Mouse (Mus musculus) ES-Bruce4 (cell line): Measurements from ENCODE around the gene Plekhm3. TPM values are rescaled to one million over a fixed set of nuclear protein-coding genes. Genes with fewer than 3 reads are reported as not detected.

Experiments
- H3K27ac ChIP-seq: 2 replicates; pipeline ENCODE4 v1.5.1; 2012; ENCODE audit warnings: low read length, inconsistent platforms; ENCODE audit not compliant: insufficient read depth
- H3K27me3 ChIP-seq: 2 replicates; pipeline ENCODE4 v1.6.1; 2012; ENCODE audit warnings: mild to moderate bottlenecking, low read length, inconsistent platforms; ENCODE audit not compliant: control insufficient read depth, poor library complexity, insufficient read depth, severe bottlenecking
- H3K36me3 ChIP-seq: 2 replicates; pipeline ENCODE4 v1.6.1; 2012; ENCODE audit warnings: inconsistent platforms, mild to moderate bottlenecking, low read length, moderate library complexity; ENCODE audit not compliant: control insufficient read depth, poor library complexity, insufficient read depth, severe bottlenecking
- H3K4me1 ChIP-seq: one replicate; pipeline ENCODE4 v1.8.1; 2011; ENCODE audit warnings: low read length; ENCODE audit not compliant: control insufficient read depth, insufficient read depth
- H3K4me3 ChIP-seq: 2 replicates; pipeline ENCODE4 v1.5.1; 2011; ENCODE audit warnings: low read depth, mild to moderate bottlenecking, low read length
- H3K9ac ChIP-seq: 2 replicates; pipeline ENCODE4 v1.6.1; 2012; ENCODE audit warnings: low read depth, mild to moderate bottlenecking, inconsistent platforms; ENCODE audit not compliant: poor library complexity, severe bottlenecking
- H3K9me3 ChIP-seq: replicated peaks from 2 replicates; pipeline ENCODE4 v1.6.1; 2012; ENCODE audit warnings: mild to moderate bottlenecking, low read length, inconsistent platforms; ENCODE audit not compliant: control insufficient read depth, poor library complexity, insufficient read depth, severe bottlenecking
- CTCF ChIP-seq: IDR thresholded peaks from one replicate; pipeline ENCODE4 v1.8.1; 2011; ENCODE audit warnings: low read depth, low read length
- EP300 ChIP-seq: IDR thresholded peaks from 2 replicates; pipeline ENCODE4 v1.6.1; 2011; ENCODE audit warnings: low read depth, low read length; ENCODE audit not compliant: insufficient read depth
- POLR2A ChIP-seq: IDR thresholded peaks from one replicate; pipeline ENCODE4 v1.8.1; 2011; ENCODE audit warnings: low read length; ENCODE audit not compliant: insufficient read depth
- polyA plus RNA-seq: library from polyadenylated mRNA; stranded (reverse); fragments of >200 nt; gene quantifications from 2 replicates; pipeline ENCODE4 v1.2.4, GENCODE M21; 2011; ENCODE audit warnings: low read depth; ENCODE audit not compliant: missing spikeins, insufficient read depth, insufficient read length

Plekhm3 gene
- 9.5 and 12.4 TPM in 2 replicates for polyA plus RNA-seq

DNA sequence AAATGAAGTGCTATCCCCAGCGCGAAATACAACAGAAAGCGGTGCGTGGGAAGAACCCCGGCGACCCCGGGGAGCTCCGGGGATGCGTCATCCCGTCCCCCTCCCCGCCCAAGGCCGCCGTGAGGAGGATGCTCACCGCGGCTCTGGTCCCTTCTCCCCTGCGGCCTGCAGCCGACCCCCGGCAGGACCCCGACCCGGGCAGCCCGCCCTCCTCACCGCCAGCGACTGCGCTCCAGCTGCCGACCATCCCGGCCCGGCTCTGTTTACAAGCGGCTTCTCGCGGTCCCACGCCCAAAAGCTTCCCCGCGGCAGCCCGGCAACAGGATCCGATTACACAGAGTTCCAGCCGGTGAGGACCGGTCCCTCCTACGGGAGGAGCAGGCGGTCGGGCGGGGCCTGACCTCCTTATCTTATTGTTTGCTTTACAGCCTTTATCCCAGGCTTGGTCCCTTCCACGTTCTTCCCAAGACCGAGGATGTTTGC lies at the start of gene Plekhm3:
Plekhm3 (minus strand) TSS at position 346 of the 483 bp plus-strand sequence.
- Histone ChIP-seq H3K9ac (peak within 1 kb of the TSS; percentile 70), H3K27me3 (no peaks in the 10 kb centered on the region), H3K27ac (no peak within 1 kb of the TSS), H3K4me1 (peaks cover 2% of the 10 kb centered on the region), H3K9me3 (peaks cover 12% of the 10 kb centered on the region), H3K36me3 (no peaks in the 10 kb centered on the region), H3K4me3 (peak within 1 kb of the TSS; percentile 50)
- TF ChIP-seq EP300 (peak; percentile 51; the same call in 1 of the 2 replicates), POLR2A (no peak)

DNA sequence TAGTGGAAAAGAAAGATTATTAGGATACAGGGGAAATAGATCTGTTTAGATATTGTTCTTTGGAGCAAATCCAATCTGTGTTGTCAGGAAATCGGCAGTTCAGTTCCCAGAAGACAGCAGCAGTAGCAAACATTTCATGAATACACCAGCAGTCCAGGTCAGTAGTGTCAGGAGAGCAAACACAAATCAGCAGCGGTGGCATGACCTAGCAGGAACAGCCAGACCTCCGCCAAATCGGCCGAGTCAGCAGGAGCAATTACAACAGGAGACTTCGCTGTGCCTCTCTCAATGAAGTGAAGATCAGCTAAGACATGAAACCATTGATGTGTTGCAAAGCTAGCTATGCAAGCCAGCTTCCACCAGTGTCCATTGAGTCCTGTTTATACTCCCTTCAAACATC lies 49.0 kb upstream of the Plekhm3 start:
- Histone ChIP-seq H3K9ac (no peak overlapping the region), H3K4me1 (no peaks in the 10 kb centered on the region), H3K9me3 (no peaks in the 10 kb centered on the region), H3K27ac (no peak overlapping the region), H3K36me3 (no peaks in the 10 kb centered on the region), H3K27me3 (no peaks in the 10 kb centered on the region), H3K4me3 (no peak overlapping the region)
- TF ChIP-seq CTCF (no peak), EP300 (no peak), POLR2A (no peak)

DNA sequence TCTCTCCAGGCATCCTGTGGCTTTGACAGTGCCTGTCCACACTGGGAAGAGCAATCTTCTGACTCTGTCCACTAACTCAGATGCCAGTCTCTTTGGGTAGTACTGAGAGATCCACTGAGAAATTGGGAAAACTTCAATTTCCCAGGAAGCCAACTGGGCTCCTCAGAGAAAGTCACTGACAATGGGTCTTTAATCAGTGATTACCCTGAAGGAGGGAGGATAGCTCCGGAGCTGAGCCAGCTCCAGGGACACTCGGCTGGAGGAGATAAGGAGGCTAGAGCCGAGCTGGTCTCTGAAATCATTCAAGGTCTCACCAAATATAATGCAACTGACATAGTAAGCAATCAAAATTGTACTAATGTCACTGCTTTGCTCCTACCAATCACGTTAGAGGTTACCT lies 47.9 kb upstream of the Plekhm3 start:
- TF ChIP-seq CTCF (no peak), POLR2A (no peak)
- no peak overlapping the region for H3K27ac ChIP-seq
- no peak overlapping the region for H3K4me3 ChIP-seq
- H3K9me3 ChIP-seq = no peaks in the 10 kb centered on the region
- no peaks in the 10 kb centered on the region for H3K36me3 ChIP-seq
- no peaks in the 10 kb centered on the region for H3K27me3 ChIP-seq
- no peak overlapping the region for H3K9ac ChIP-seq
- no peaks in the 10 kb centered on the region for H3K4me1 ChIP-seq

DNA sequence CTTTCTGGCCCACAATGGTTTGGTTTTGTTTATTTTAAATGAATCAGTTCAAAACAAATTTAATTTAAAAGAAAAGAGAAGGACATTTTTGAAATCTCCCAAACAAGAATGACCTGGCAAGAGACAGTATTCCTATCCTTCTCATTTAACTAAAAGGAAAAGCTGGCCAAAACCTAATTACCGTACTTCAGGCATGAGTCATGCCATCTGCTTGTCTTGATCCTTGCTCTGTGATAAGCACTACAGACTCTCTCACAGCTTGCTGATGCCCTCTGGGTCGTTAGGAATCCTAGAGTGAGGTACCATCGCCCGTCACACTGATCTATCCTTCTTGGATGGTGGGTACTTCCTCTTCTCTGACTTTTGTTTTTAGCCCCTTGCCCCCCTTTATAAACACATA lies 36.6 kb upstream of the Plekhm3 start:
- H3K9ac ChIP-seq = no peak overlapping the region
- TF ChIP-seq CTCF = no peak
- TF ChIP-seq POLR2A = no peak
- no peak for TF ChIP-seq EP300
- H3K36me3 ChIP-seq = no peaks in the 10 kb centered on the region
- no peaks in the 10 kb centered on the region for H3K4me1 ChIP-seq
- H3K4me3 ChIP-seq = no peak overlapping the region
- H3K27me3 ChIP-seq = no peaks in the 10 kb centered on the region
- no peak overlapping the region for H3K27ac ChIP-seq
- no peaks in the 10 kb centered on the region for H3K9me3 ChIP-seq

DNA sequence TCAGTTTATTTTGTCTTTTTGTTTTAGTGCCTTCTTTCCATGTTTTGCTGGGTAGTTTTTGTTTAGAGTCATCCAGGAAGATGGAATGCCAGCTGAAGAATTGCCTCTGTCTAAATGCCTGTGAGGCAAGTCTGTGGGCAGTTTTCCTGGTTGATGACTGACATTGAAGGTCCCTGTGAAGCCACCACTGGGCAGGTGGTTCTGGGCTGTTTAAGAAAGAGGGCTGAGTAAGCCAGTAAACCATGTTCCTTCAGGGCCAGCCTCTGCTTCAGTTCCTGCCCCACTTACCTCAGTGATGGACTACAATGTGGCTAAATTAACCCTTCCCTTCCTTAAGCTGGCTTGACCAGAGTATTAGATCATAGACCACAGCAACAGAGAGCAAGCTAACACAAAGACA lies 31.6 kb upstream of the Plekhm3 start:
- H3K9ac ChIP-seq = no peak overlapping the region
- H3K27me3 ChIP-seq = no peaks in the 10 kb centered on the region
- no peak overlapping the region for H3K27ac ChIP-seq
- H3K9me3 ChIP-seq = no peaks in the 10 kb centered on the region
- H3K36me3 ChIP-seq = no peaks in the 10 kb centered on the region
- no peaks in the 10 kb centered on the region for H3K4me1 ChIP-seq
- no peak overlapping the region for H3K4me3 ChIP-seq
- TF ChIP-seq CTCF (no peak), EP300 (no peak), POLR2A (no peak)

DNA sequence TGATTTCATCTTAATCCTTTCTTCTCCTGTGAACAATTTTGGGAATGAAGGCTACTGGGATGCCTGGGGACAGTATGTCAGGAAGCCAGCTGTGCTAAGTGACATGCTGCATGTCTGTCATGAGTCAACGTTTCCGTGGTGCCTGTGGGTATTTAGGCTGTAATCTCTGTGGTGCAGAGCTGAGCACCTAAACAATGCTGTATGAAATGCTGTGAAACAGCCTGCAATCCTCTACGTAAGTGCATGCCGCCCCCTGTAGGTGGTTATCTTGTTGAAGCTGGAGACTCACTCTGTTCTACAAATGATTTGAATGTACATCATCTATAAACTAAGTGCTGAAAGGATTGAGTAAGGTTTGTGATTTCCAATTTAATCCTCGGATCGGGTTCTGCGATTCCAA lies 29.5 kb upstream of the Plekhm3 start:
- Histone ChIP-seq H3K27ac (no peak overlapping the region), H3K4me3 (no peak overlapping the region), H3K36me3 (no peaks in the 10 kb centered on the region), H3K27me3 (no peaks in the 10 kb centered on the region), H3K9me3 (no peaks in the 10 kb centered on the region), H3K4me1 (no peaks in the 10 kb centered on the region), H3K9ac (no peak overlapping the region)
- no peak for TF ChIP-seq EP300
- peak; percentile 9 for TF ChIP-seq CTCF
